Mouse (Mus musculus): ENCODE data around the gene 1700028J19Rik.

DNA sequence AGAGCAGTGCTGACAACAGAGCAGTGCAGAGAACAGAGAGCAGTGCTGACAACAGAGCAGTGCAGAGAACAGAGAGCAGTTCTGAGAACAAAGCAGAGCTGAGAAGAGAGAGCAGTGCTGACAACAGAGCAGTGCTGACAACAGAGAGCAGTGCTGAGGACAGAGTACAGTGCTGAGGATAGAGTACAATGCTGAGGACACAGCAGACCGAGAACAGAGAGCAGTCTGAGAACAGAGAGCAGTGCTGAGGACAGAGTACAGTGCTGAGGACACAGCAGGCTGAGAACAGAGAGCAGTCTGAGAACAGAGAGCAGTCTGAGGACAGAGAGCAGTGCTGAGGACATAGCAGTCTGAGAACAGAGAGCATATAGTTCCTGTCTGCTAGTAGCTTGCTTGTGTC is 5.8 kb downstream of the 1700028J19Rik start:
- TF ChIP-seq CTCF (IDR thresholded peaks at IDR 0.05 in 2 of 3, conservative IDR thresholded peaks at IDR 0.05 in 1 of 3; ENCODE audit: control insufficient read depth in 1 of 3, insufficient read depth in 1 of 3, low read depth in 2 of 3, low read length in 3 of 3, poor library complexity in 1 of 3, severe bottlenecking in 1 of 3) (no peak), CHD2 (IDR thresholded peaks at IDR 0.05; ENCODE audit: low read length) (no peak)

Measured in MEL (cell line).